Mouse (Mus musculus) layer of hippocampus, postnatal 14 days (tissue): ENCODE results near the gene Rin2. TPM values are rescaled to one million over a fixed set of nuclear protein-coding genes. Genes with fewer than 3 reads are reported as not detected.
A peak's percentile ranks its signal among the peaks of the same experiment; 100 is the strongest.

Source experiments
- DNase-seq, 2 experiments: peaks; one replicate each; pipeline ENCODE4 v3.0.0; 2021 to 2022; ENCODE audit warnings: low spot score in 2 of 2, mixed read lengths in 1 of 2
- long read RNA-seq, 2 experiments: library from polyadenylated mRNA; stranded (forward); transcript quantifications; one replicate each; pipeline ENCODE4 v2.0.0; 2021
- total RNA-seq, 2 experiments: library from RNA; stranded (reverse); gene quantifications; 2 replicates each; pipeline ENCODE4 v1.2.3; 2021

The Rin2 gene
- 10 to 100 TPM; 29.7 to 34.3 TPM for total RNA-seq
- long read RNA-seq, experiment 1, full-length matches to known transcripts: 1 of 36 reads
- long read RNA-seq, experiment 1, partial matches to known transcripts: 32 of 36 reads
- long read RNA-seq, experiment 1, other reads (novel, unspliced or antisense): 3 of 36 reads
- long read RNA-seq, experiment 2, full-length matches to known transcripts: 1 of 41 reads
- long read RNA-seq, experiment 2, partial matches to known transcripts: 25 of 41 reads
- long read RNA-seq, experiment 2, other reads (novel, unspliced or antisense): 15 of 41 reads

GRCm38 (mm10) chr2:145675142-145675755, at the start of gene Rin2:
Gene Rin2, plus strand, starts transcription at chr2:145675215.
- peak in 1 of 2 experiments; percentile 25 for DNase-seq

GRCm38 (mm10) chr2:145631123-145631798, 43.8 kb upstream of the Rin2 start:
- DNase-seq: no peak

DNA sequence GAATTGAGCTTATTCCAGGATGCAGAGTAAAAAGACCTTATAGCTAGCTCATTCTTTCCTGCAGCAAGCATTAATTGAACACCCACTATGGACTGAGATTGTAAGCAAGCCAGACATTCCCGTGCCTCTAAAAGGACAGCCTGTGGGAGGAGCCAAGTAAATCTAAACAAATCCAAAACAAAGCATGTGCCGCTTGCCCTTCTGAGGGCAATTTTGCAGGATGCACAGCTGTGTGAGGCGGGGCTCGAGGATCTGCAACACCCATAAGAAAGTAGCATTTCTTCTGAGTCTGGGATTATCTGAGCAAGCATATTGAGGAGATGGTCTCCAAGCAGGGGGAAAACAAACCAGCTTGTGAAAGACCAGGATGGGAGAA, 43.2 kb upstream of the Rin2 start:
- DNase-seq: no peak

GRCm38 (mm10) chr2:145633811-145634210, 41.2 kb upstream of the Rin2 start:
- no peak for DNase-seq

DNA sequence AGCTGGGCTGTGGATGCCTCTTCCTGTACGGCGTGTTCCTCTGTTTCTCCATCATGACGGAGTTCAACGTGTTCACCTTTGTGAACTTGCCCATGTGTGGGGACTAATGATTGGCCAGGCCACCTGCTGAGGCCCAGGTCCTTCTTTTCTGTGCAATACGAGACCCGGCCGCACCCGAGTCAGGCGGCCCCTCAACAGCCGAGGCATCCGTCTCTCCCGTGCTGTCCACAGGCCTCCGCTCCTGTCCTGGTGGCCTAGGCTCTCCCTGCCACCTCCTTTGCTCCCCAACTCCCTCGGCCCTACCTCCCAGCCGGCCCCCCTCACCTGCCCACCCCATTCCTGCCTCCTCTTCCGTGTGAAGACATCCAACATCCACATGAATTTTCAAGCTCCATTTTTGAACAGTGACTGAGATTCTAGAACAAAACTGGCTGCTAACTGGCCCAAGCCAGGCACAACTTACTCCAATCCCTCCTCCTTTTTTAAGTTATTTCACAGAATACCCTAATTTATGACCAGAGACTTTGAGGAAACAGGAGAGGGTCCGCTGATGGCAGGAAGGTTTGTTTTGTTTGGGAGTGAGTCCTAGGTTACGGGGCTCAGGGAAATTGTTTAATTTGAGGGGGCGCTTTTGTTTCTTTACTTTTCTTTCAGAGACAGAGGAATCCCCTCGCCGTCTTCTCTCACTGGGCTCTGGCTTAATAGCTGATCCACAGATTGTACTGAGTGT, 34.6 kb upstream of the Rin2 start:
- DNase-seq: no peak

DNA sequence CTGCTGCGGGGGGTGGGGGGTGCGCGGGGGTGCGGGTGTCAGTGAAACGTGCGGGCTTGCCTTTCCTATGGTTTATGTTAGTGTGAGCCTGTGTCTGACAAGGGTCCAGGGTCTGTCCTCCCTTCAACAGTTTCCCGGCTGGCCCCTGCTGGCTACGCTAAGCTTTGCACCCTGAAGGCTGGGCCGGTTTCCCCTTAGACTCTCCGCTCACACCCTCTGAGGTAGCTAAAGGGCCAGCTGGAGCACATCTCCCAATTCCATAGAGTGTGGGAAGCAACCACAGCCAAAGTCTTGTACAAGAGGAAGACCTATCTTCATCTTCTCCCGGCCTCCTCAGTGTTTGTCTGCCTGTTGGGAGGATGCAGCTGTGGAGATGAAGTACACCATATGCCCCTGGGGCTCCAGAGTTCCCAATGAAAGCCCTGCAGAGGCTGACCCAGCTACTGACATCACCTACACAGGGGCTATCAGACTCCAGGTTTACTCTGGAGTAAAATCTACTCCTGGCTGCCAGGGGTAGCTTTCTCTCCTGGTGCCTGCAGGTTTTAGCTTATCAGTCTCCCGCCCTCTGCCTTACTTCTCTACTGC, 19.5 kb upstream of the Rin2 start:
- no peak for DNase-seq

DNA sequence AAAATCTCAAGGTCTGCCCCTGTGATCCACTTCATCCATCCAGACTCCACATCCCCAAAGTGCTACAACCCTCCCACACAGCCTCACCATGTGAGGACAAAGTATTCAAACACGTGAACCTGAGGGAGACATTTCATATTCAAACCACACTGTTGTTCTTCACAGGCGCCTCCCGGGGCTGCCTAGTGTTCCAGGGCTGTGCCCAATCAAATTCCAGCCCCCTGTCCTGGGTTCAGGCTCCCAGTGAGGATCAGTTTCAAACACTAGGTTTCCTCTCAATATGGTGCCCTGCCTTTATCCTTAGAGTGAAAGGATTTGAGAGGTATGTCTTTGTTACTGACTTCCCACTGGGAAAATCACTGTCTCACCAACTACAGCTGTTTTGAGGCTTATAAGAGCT, 18.9 kb upstream of the Rin2 start:
- no peak for DNase-seq

GRCm38 (mm10) chr2:145656716-145657115, 18.3 kb upstream of the Rin2 start:
- DNase-seq: no peak

DNA sequence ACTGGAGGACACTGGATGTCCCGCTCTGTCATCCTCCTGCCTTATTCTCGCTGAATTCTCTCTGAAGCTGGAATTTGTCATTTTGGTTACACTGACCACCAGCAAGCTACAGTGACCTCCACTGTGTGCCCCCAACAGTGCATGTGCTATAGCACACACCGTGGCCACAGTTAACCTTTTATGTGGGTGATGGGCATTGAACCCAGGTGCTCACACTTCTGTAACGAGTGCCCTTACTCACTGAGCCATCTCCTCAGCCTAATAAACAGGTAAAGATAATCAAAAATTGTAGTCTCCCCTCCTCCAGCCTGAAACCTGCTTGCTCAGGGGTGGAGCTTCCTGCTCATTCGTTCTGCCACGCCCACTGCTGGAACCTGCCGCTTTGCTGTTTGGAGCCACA, 13.8 kb upstream of the Rin2 start:
- DNase-seq: no peak

GRCm38 (mm10) chr2:145663899-145664298, 11.1 kb upstream of the Rin2 start:
- no peak for DNase-seq

GRCm38 (mm10) chr2:145664311-145664710, 10.7 kb upstream of the Rin2 start:
- no peak for DNase-seq

DNA sequence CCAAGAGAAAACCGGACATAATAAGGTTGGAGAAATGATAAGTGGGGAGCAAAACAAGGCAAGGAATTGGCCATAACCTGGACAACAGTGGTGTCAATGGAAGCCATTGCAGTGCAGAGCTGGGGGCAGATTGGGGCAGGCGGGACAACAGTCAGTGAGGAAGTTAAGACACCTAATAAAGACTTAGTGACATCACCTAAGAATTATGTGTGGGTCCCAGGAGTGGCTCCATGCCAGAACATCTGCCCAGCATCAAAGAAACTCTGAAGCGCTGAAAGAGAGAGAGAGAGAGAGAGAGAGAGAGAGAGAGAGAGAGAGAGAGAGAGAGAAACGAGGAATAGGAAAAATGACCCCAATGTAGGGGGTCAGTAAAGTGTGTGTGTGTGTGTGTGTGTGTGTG, 6.9 kb upstream of the Rin2 start:
- DNase-seq: no peak

- DNase-seq: no peak
These were observed 4.9 kb upstream of the Rin2 start for GRCm38 (mm10) chr2:145670131-145670530.

GRCm38 (mm10) chr2:145674496-145675141, 396 bp upstream of the Rin2 start:
- DNase-seq: no peak

GRCm38 (mm10) chr2:145675756-145676543, 935 bp downstream of the Rin2 start:
- DNase-seq: no peak

DNA sequence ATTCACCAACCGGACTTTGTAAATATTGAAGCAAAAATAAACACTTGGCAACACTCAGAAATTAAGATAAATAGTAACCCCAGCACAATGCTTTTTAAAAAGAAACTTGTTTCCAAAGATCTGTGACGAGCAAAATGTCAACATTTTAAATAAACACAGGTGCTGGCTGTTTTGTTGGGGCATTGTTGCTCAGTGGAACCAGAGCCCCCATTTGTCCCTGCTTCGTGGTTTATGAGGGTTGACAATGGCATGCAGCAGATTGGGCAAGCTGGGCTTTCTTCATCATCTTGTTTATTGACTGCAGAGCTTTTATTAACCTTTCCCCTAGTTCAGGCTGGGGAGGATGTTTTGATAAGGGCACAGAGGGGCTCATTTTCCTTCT, 1.5 kb downstream of the Rin2 start:
- no peak for DNase-seq

DNA sequence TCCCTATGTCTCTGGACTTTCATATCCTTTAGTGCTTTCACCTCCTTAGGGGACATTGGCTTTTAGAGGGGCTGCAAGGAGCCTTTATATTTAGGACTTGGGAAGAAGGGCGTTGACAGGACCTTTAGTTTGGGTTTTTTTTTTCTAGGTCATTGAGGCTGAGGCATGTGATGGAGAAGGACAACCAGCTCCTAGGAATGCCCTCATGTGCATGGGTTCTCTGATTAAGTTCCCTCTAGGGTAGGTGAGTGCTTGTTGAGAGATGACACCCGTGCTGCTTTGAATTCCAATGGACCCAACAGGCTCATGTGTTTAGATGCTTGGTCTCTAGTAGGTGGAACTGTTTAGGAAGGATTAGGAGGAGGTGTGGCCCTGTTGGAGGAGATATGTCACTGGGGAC, 1.9 kb downstream of the Rin2 start:
- DNase-seq: no peak

DNA sequence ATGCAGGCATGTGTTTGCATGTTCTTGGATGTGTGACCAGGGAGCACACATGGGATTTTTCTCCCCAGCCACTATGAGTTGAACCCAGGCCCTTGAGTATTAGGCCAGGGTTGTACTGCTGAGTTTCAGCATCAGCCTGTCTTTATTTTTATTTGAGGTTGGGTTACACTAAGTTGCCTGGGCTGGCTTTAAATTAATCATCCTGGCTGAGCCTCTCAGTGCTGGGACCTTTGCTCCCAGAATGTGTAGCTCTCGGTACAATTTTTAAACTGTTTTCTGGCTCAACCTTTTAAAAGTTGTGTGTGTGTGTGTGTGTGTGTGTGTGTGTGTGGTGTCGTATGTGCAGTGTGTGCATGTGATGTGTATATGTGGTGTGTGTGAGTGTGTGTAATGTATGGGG, 5.1 kb downstream of the Rin2 start:
- DNase-seq: no peak

GRCm38 (mm10) chr2:145680762-145681161, 5.7 kb downstream of the Rin2 start:
- no peak for DNase-seq

GRCm38 (mm10) chr2:145681626-145682025, 6.6 kb downstream of the Rin2 start:
- DNase-seq: no peak
